Mouse (Mus musculus) intestine, embryonic 14.5 days (tissue): ENCODE results near the gene Akap9. TPM values are rescaled to one million over a fixed set of nuclear protein-coding genes. Genes with fewer than 3 reads are reported as not detected.
"Not testable (repeated sequence)": the region's sequence is repeated elsewhere in the genome, so short reads cannot be mapped to it uniquely, and the experiment has no call there.

Source experiments
- ATAC-seq: fragments of 200-750 bp; cut with Nextera tagmentation; replicated peaks from 2 replicates; pipeline ENCODE4 v1.8.0; 2017; ENCODE audit warnings: low read depth, moderate number of reproducible peaks, moderate TSS enrichment, moderate library complexity; ENCODE audit not compliant: low FRiP score, low TSS enrichment
- DNase-seq: peaks from one replicate; pipeline ENCODE4 v3.0.0-alpha.2; 2018; ENCODE audit warnings: low spot score
- H3K27ac ChIP-seq: fragments of 300-500 bp; sonication (generic); 2 replicates; pipeline ENCODE4 v1.5.1; 2014; ENCODE audit warnings: low read depth, mild to moderate bottlenecking, control low read depth
- H3K27me3 ChIP-seq: fragments of 300-500 bp; sonication (generic); replicated peaks from 2 replicates; pipeline ENCODE4 v1.6.1; 2014; ENCODE audit warnings: low read length, control low read depth; ENCODE audit not compliant: control insufficient read depth, insufficient read depth
- H3K36me3 ChIP-seq: fragments of 300-500 bp; sonication (generic); 2 replicates; pipeline ENCODE4 v1.6.1; 2014; ENCODE audit warnings: low read length, control low read depth; ENCODE audit not compliant: control insufficient read depth, insufficient read depth
- H3K4me1 ChIP-seq: fragments of 300-500 bp; sonication (generic); replicated peaks from 2 replicates; pipeline ENCODE4 v1.6.1; 2014; ENCODE audit warnings: low read length, control low read depth, mixed read lengths; ENCODE audit not compliant: control insufficient read depth, insufficient read depth
- H3K4me2 ChIP-seq: fragments of 300-500 bp; sonication (generic); 2 replicates; pipeline ENCODE4 v1.6.1; 2014; ENCODE audit warnings: low read length
- H3K4me3 ChIP-seq: fragments of 300-500 bp; sonication (generic); 2 replicates; pipeline ENCODE4 v1.5.1; 2014; ENCODE audit warnings: low read depth, low read length, control low read depth, mixed read lengths
- H3K9ac ChIP-seq: fragments of 300-500 bp; sonication (generic); 2 replicates; pipeline ENCODE4 v1.6.1; 2014; ENCODE audit warnings: mild to moderate bottlenecking, low read length
- H3K9me3 ChIP-seq: fragments of 300-500 bp; sonication (generic); 2 replicates; pipeline ENCODE4 v1.6.1; 2016; ENCODE audit warnings: low read length, control low read depth; ENCODE audit not compliant: control insufficient read depth
- WGBS: fragments of 180-500 bp; shearing (Covaris S2); extraction: QIAGEN DNeasy Blood & Tissue Kit; methylation state at CpG from one replicate; pipeline ENCODE4 v1.1.7; 2014; 5-methylcytosine and 5-hydroxymethylcytosine counted together
- polyA plus RNA-seq: library from polyadenylated mRNA; unstranded; fragments of >200 nt; fragmentation: Nextera tagmentation; extraction: Ambion mirVana; gene quantifications from 2 replicates; pipeline ENCODE4 v1.2.1, GENCODE M21; 2014

The Akap9 gene
- polyA plus RNA-seq, 1 experiment from 2014 or later = 129 TPM

DNA sequence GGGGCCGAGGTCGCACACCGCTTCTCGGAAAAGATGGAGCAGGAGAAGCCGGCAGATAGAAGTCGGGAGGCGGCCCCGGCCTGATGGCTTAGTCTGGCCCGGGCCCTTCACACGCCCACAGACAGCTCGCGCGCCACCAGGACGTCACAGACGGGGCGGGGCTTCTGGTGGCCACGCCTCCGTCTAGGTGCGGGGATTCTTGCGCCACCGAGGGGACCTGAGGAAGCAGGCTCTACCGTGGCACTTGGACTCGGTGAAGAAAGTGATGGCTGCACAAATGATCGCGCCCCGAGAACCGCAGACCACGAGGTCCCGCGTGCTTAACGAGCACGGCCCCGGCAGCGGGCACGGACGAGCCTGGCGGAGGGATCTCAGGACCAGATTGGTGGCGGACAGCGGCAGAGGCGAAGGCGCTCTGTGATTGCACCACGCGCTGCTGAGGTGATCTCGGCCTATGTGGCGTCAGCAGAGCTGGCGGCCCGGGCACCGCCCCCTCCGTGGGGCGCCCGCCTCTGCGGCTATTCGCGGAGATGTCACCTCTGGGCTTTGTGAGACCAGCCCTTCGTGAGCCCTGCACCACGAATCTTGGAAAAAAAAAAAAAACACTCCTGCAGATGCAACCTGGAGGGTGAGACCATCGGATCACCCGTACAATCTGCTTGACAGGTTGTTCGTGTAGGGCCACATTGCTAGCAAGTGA lies 176.6 kb downstream of the Akap9 start, which contains the start of gene Cyp51:
TSS of gene Cyp51 (minus strand) at position 406 of the 700 bp plus-strand sequence.
- H3K9me3 ChIP-seq = 0 out of 2 replicates have a peak, but pooled peaks cover 4% of the 10 kb centered on the region
- ATAC-seq = peak; percentile 99

DNA sequence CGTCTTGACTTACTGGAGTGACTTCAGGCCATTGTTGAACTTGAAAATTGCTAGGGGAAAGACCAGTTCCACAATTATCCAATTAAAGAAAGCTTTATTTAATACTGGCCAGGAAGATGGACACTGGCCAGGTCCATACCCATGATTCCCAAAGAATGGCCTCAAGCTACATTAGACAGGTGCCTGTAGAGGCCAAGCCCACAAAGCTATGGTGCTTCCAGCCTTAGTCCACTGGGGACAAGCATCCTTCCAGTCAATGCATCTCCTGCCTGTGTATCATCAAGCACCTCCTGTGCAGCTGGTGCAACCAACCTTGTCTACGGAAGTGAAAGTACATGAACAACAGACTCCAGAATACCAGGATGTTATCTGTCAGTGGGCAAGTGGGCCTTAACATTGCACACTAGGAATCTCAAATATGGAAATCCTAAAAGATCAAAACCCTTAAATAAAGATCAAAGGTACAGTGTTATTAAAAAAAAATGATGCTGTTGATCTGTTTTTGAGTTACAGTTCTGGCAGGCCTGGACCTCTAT lies 177.9 kb downstream of the Akap9 start:
- WGBS = 86% methylated on average over 2 of the region's 2 CpGs
- ATAC-seq = no peak

More for the DNA sequence above, 176.6 kb downstream of the Akap9 start, which contains the start of gene Cyp51:
- peak within 1 kb of the TSS; percentile 64 for H3K4me2 ChIP-seq
- peak within 1 kb of the TSS; percentile 81 for H3K9ac ChIP-seq
- H3K36me3 ChIP-seq = peaks cover 33% of the 10 kb centered on the region
- H3K27me3 ChIP-seq = no peaks in the 10 kb centered on the region
- peak within 1 kb of the TSS; percentile 99 for H3K4me3 ChIP-seq
- peak within 1 kb of the TSS; percentile 94 for H3K27ac ChIP-seq
- H3K4me1 ChIP-seq = peaks cover 9% of the 10 kb centered on the region; the same call in 1 of the 2 replicates
- peak; percentile 99 for DNase-seq
- WGBS = under 1% methylated on average over 58 of the region's 59 CpGs

DNA sequence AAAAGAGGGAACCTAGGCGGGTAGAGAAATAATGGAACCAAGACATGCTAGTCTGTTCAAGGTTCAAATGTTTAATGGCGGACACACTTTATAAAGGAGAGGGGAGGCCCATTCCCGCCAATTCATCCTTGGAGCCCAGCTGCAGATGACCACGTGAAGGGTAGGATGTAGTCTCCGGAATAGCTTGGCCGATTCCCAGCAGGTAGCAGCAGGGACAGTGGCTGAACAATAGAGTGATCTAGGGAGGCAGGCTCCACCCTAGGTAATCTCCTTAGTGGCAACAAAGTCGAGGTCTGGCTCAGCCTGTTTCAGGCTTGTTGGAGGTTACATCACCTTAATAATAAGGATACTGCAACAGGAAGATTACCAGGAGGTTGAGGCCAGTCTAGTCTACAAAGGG lies 179.2 kb downstream of the Akap9 start:
- not testable (repeated sequence) for ATAC-seq, DNase-seq, H3K4me3 ChIP-seq, H3K27me3 ChIP-seq, H3K27ac ChIP-seq, H3K36me3 ChIP-seq, H3K9me3 ChIP-seq, H3K9ac ChIP-seq, H3K4me1 ChIP-seq, H3K4me2 ChIP-seq
- 70% methylated on average over 7 of the region's 7 CpGs for WGBS

More for the DNA sequence above, 177.9 kb downstream of the Akap9 start:
- peaks cover 21% of the 10 kb centered on the region for H3K36me3 ChIP-seq
- peaks cover 9% of the 10 kb centered on the region; the same call in 1 of the 2 replicates for H3K4me1 ChIP-seq
- no peaks in the 10 kb centered on the region for H3K27me3 ChIP-seq
- 0 out of 2 replicates have a peak, but pooled peaks cover 4% of the 10 kb centered on the region for H3K9me3 ChIP-seq
- H3K9ac ChIP-seq = no peak overlapping the region
- DNase-seq = no peak
- no peak overlapping the region for H3K27ac ChIP-seq
- H3K4me2 ChIP-seq = no peak overlapping the region
- H3K4me3 ChIP-seq = no peak overlapping the region

- Histone ChIP-seq H3K27ac (no peak overlapping the region), H3K9me3 (no peaks in the 10 kb centered on the region), H3K9ac (no peak overlapping the region), H3K4me3 (no peak overlapping the region), H3K4me1 (no peaks in the 10 kb centered on the region), H3K4me2 (no peak overlapping the region), H3K27me3 (no peaks in the 10 kb centered on the region), H3K36me3 (no peaks in the 10 kb centered on the region)
- 96% methylated on average over 5 of the region's 5 CpGs for WGBS
- ATAC-seq (no peak), DNase-seq (no peak)
Observed at GRCm38 (mm10) chr5:4112570-4113098, 184.8 kb downstream of the Akap9 start.

Other genes starting within 250 kb of the Akap9 start
- 11.4 and 12.4 TPM in 2 replicates for gene Ankib1, start 125.1 kb upstream of the Akap9 start, polyA plus RNA-seq
- gene Krit1, start 124.9 kb upstream of the Akap9 start, polyA plus RNA-seq = 37.9 and 48.1 TPM in 2 replicates
- gene Lrrd1, start 82.9 kb upstream of the Akap9 start, polyA plus RNA-seq = not detected in 2 replicates
- gene Mterf1a, start 34.1 kb upstream of the Akap9 start, polyA plus RNA-seq = 7.8 and 8.6 TPM in 2 replicates
- gene Cyp51, start 176.7 kb downstream of the Akap9 start, polyA plus RNA-seq = 104 and 120 TPM in 2 replicates